In the genomic region with DNA sequence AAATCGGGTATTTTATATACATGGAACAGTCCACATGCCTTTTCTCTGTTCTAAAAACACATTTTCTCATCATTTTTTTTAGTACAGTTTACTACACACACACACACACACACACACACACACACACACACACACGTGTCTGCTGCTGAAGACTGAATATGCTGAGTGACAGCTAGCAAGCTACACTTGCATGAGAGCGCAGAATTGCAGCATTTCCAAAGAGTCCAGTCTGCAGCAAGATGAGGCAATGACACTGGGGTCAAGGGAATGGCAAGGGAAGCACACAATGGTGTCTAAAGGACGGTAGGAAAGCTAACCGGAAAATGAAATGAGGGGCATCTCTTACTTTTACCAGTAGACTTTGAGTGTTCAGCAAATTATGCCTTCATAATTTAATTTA, we compare ENCODE assay signal across 16 mouse cellular contexts. TPM values are rescaled to one million over a fixed set of nuclear protein-coding genes. Genes with fewer than 3 reads are reported as not detected.
DNase-seq lines count a peak whose midpoint lies in the region; ATAC-seq and TF ChIP-seq lines count a peak whose summit lies in the region.
"Had no signal": no experiment of that assay in that cellular context is flagged by ENCODE, and none has a peak within 500 bp of the region (broad histone marks: within the 10 kb centered on the region; RNA-seq: fewer than 3 reads in every experiment).

No protein-coding gene starts in this region.

- TF ChIP-seq CTCF in brain, embryonic 14.5 days (IDR thresholded peaks at IDR 0.05; ENCODE audit: borderline replicate concordance, extremely low read depth, insufficient read depth, insufficient read length), result no peak
- TF ChIP-seq CTCF in intestine, postnatal 0 days (IDR thresholded peaks at IDR 0.05; ENCODE audit: low read depth), result no peak
- no peak for TF ChIP-seq CTCF in liver, postnatal 0 days (IDR thresholded peaks at IDR 0.05; ENCODE audit: low read depth)

- H3K36me3 ChIP-seq in intestine, postnatal 0 days (ENCODE audit: control insufficient read depth, insufficient read depth), result no peaks in the 10 kb centered on the region
- H3K36me3 ChIP-seq in liver, postnatal 0 days (replicated peaks; ENCODE audit: insufficient read depth, low read length), result no peaks in the 10 kb centered on the region
- H3K36me3 ChIP-seq in hindbrain, embryonic 11.5 days (ENCODE audit: control insufficient read depth, insufficient read depth, low read length), result no peaks in the 10 kb centered on the region
- H3K36me3 ChIP-seq: G1E; limb, embryonic 15.5 days; midbrain, embryonic 10.5 days; neural tube, embryonic 15.5 days had no signal

- no peaks in the 10 kb centered on the region for H3K4me1 ChIP-seq in intestine, postnatal 0 days (replicated peaks; ENCODE audit: control insufficient read depth, insufficient read depth, low read length)
- H3K4me1 ChIP-seq in liver, postnatal 0 days (ENCODE audit: insufficient read depth), result peaks cover 5% of the 10 kb centered on the region; the same call in 1 of the 2 replicates
- H3K4me1 ChIP-seq in hindbrain, embryonic 11.5 days (replicated peaks; ENCODE audit: control insufficient read depth, insufficient read depth, low read length), result no peaks in the 10 kb centered on the region
- H3K4me1 ChIP-seq: forebrain, embryonic 13.5 days; limb, embryonic 15.5 days; midbrain, embryonic 10.5 days; neural tube, embryonic 15.5 days had no signal

- H3K9me3 ChIP-seq in intestine, postnatal 0 days (ENCODE audit: control insufficient read depth), result no peaks in the 10 kb centered on the region
- H3K9me3 ChIP-seq in liver, postnatal 0 days (ENCODE audit: low read length), result no peaks in the 10 kb centered on the region
- no peaks in the 10 kb centered on the region for H3K9me3 ChIP-seq in hindbrain, embryonic 11.5 days (ENCODE audit: control insufficient read depth, low read length)
- H3K9me3 ChIP-seq: forebrain, embryonic 13.5 days; G1E; limb, embryonic 15.5 days; midbrain, embryonic 10.5 days; neural tube, embryonic 15.5 days had no signal

- H3K4me2 ChIP-seq in intestine, postnatal 0 days (replicated peaks; ENCODE audit: low read depth), result no peak overlapping the region
- no peak overlapping the region for H3K4me2 ChIP-seq in liver, postnatal 0 days (ENCODE audit: low read depth, low read length)
- no peak overlapping the region for H3K4me2 ChIP-seq in hindbrain, embryonic 11.5 days (replicated peaks; ENCODE audit: low read depth, low read length)
- H3K4me2 ChIP-seq: forebrain, embryonic 13.5 days; limb, embryonic 15.5 days; neural tube, embryonic 15.5 days had no signal

- TF ChIP-seq POLR2A in brain, embryonic 14.5 days (IDR thresholded peaks at IDR 0.05; ENCODE audit: borderline replicate concordance, extremely low read depth, insufficient read depth, insufficient read length, poor library complexity, severe bottlenecking), result no peak

- no peaks in the 10 kb centered on the region for H3K27me3 ChIP-seq in intestine, postnatal 0 days (replicated peaks; ENCODE audit: control insufficient read depth, insufficient read depth, low read length)
- no peaks in the 10 kb centered on the region for H3K27me3 ChIP-seq in liver, postnatal 0 days (ENCODE audit: insufficient read depth, low read length)
- no peaks in the 10 kb centered on the region for H3K27me3 ChIP-seq in hindbrain, embryonic 11.5 days (ENCODE audit: control insufficient read depth, insufficient read depth, low read length)
- H3K27me3 ChIP-seq: forebrain, embryonic 13.5 days; limb, embryonic 15.5 days; neural tube, embryonic 15.5 days had no signal

- H3K27ac ChIP-seq in intestine, postnatal 0 days (ENCODE audit: low read depth, low read length), result no peak overlapping the region
- H3K27ac ChIP-seq in liver, postnatal 0 days (ENCODE audit: low read depth), result peak overlapping the region; percentile 97
- H3K27ac ChIP-seq in hindbrain, embryonic 11.5 days (ENCODE audit: low read depth, low read length), result no peak overlapping the region
- H3K27ac ChIP-seq: forebrain, embryonic 13.5 days; kidney, postnatal 0 days; limb, embryonic 15.5 days; midbrain, embryonic 10.5 days; neural tube, embryonic 15.5 days had no signal

- no peak overlapping the region for H3K4me3 ChIP-seq in intestine, postnatal 0 days (ENCODE audit: low read depth, low read length)
- H3K4me3 ChIP-seq in liver, postnatal 0 days (ENCODE audit: low read depth, low read length), result no peak overlapping the region
- no peak overlapping the region for H3K4me3 ChIP-seq in hindbrain, embryonic 11.5 days (ENCODE audit: low read depth, low read length)
- H3K4me3 ChIP-seq: forebrain, embryonic 13.5 days; limb, embryonic 15.5 days; midbrain, embryonic 10.5 days; neural tube, embryonic 15.5 days had no signal

- ATAC-seq in intestine, postnatal 0 days, result 0 out of 2 replicates have a peak, but pooled peaks have one; percentile 26
- ATAC-seq in liver, postnatal 0 days, result peak; percentile 82
- ATAC-seq in hindbrain, embryonic 11.5 days (ENCODE audit: low FRiP score), result no peak
- ATAC-seq: forebrain, embryonic 13.5 days had no signal

- peak; percentile 7 to 13 for DNase-seq in left cerebral cortex, postnatal 14 days (ENCODE audit: low spot score in 2 of 2)
- DNase-seq in left cerebral cortex, postnatal 10 days (ENCODE audit: extremely low spot score in 1 of 2, low spot score in 2 of 2), result no peak
- DNase-seq in brain, embryonic 14.5 days (ENCODE audit: low read depth), result peak; percentile 5
- peak; percentile 48 for DNase-seq in liver, postnatal 0 days
- DNase-seq in thymus, adult 18-20 months, result no peak
- DNase-seq in hindbrain, embryonic 11.5 days (ENCODE audit: low spot score), result no peak
- DNase-seq in spleen, postnatal 4 days (ENCODE audit: low spot score in 2 of 2), result no peak
- DNase-seq: adrenal gland, postnatal 14 days; embryo, embryonic 11 days had no signal

- no peak for TF ChIP-seq EP300 in liver, postnatal 0 days (IDR thresholded peaks at IDR 0.05; ENCODE audit: low read depth)

- no peak overlapping the region for H3K9ac ChIP-seq in intestine, postnatal 0 days (ENCODE audit: low read depth, low read length)
- H3K9ac ChIP-seq in liver, postnatal 0 days (replicated peaks), result peak overlapping the region; percentile 51; the same call in 1 of the 2 replicates
- H3K9ac ChIP-seq in hindbrain, embryonic 11.5 days (ENCODE audit: low read depth, low read length), result no peak overlapping the region
- H3K9ac ChIP-seq: forebrain, embryonic 13.5 days; limb, embryonic 15.5 days; neural tube, embryonic 15.5 days had no signal

- intact Hi-C loops in left cerebral cortex, postnatal 14 days (cut with DNase I), result no loop called here
- intact Hi-C loops in left cerebral cortex, postnatal 10 days (cut with DNase I), result loop anchor here (5.0 kb wide), 1 partner anchor 102 kb away; no protein-coding TSS in a partner anchor

- 50% methylated on average over 5 of the region's 5 CpGs for WGBS in intestine, postnatal 0 days
- 55% methylated on average over 5 of the region's 5 CpGs for WGBS in liver, postnatal 0 days (ENCODE audit: insufficient replicate concordance)
- WGBS in hindbrain, embryonic 11.5 days, result 78% methylated on average over 5 of the region's 5 CpGs

RNA-seq across cellular contexts. Expression of a gene that starts 43.0 kb away (rescaled TPM):
- 10 to 100 TPM; 16.7 to 21.0 TPM for total RNA-seq in left cerebral cortex, postnatal 14 days (2021)
- total RNA-seq in left cerebral cortex, postnatal 10 days (2021), result 10 to 100 TPM; 11.6 to 13.3 TPM
- polyA plus RNA-seq in brain, embryonic 14.5 days (2012; rRNA removed), result 11.3 and 18.4 TPM in 2 replicates
- 94.5 and 101 TPM in 2 replicates for polyA plus RNA-seq in intestine, postnatal 0 days (2015; fragmentation: Nextera tagmentation; extraction: Ambion mirVana)
- polyA plus RNA-seq in liver, postnatal 0 days (2015; fragmentation: Nextera tagmentation; extraction: Ambion mirVana), result 26.9 and 29.5 TPM in 2 replicates
- polyA plus RNA-seq in hindbrain, embryonic 11.5 days (2014; fragmentation: Nextera tagmentation; extraction: Ambion mirVana), result 14.3 and 15.2 TPM in 2 replicates
- polyA plus RNA-seq: G1E had no signal

Comparison
In these comparisons a context has a peak if more than half of its experiments do, and no peak if none do; other contexts are left out.
1. DNase-seq: peak in left cerebral cortex, postnatal 14 days (2 of 2), brain, embryonic 14.5 days (single experiment) and liver, postnatal 0 days (single experiment); none in left cerebral cortex, postnatal 10 days (0 of 2), thymus, adult 18-20 months (0 of 2), hindbrain, embryonic 11.5 days (single experiment) and spleen, postnatal 4 days (0 of 2).